Mouse (Mus musculus) E14TG2a.4 (cell line): ENCODE results near the gene Ear14.

Source experiments
- CTCF ChIP-seq: conservative IDR thresholded peaks from 2 replicates; pipeline ENCODE4 v1.5.1; 2014; ENCODE audit warnings: low read length
- NANOG ChIP-seq: IDR thresholded peaks from 2 replicates; pipeline ENCODE4 v1.6.1; 2014; ENCODE audit warnings: borderline replicate concordance, low read length, mixed read lengths
- POU5F1 ChIP-seq: IDR thresholded peaks from 2 replicates; pipeline ENCODE4 v1.6.1; 2014; ENCODE audit warnings: low read length, borderline replicate concordance

- TF ChIP-seq CTCF (no peak), POU5F1 (no peak), NANOG (no peak)
Observed at GRCm38 (mm10) chr14:51200466-51200865, 2.7 kb upstream of the Ear14 start.
